Mouse (Mus musculus) E14TG2a.4 (cell line): ENCODE data around the gene Cdk5.

ENCODE experiments used
- CTCF ChIP-seq: conservative IDR thresholded peaks from 2 replicates; pipeline ENCODE4 v1.5.1; 2014; ENCODE audit warnings: low read length
- NANOG ChIP-seq: IDR thresholded peaks from 2 replicates; pipeline ENCODE4 v1.6.1; 2014; ENCODE audit warnings: borderline replicate concordance, low read length, mixed read lengths
- POU5F1 ChIP-seq: IDR thresholded peaks from 2 replicates; pipeline ENCODE4 v1.6.1; 2014; ENCODE audit warnings: low read length, borderline replicate concordance

DNA sequence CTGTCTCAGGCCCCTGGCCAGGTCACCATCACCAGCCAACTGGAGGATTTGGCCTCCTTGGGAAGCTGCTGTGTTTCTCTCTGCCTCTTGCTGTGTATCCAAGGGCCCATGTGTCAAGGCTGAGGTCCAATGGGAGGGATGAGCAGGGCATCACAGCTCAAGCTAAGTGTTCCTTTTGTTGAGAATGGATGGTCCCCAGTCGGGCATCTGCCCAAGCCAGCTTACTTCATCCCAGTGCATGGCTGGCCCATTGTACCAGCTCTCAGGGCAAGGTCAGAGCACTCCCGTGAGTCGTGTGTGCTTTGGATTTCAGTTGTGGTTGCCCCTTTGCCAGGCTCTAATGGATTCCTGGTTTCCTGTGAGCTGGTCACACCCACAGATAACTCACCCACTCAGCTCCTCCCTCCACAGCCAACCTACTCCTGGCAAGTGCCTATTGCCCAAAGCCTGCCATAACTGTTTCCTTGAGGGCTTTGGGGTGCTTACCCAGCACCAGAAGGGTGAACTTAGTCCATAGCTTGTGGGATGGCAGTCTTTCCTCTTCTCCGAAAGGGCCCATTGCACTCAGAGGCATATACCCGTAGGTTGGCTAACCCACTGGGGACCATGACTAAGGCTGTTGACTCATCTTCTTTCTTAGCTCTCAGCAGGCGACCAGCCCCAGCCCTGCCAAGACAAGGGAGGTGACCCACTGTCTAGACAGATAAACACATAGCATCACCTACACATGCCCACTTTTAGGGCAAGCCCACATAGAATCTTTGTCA is 18.6 kb downstream of the Cdk5 start:
- TF ChIP-seq CTCF, result no peak
- TF ChIP-seq POU5F1, result no peak
- TF ChIP-seq NANOG, result no peak
